Mouse (Mus musculus) MEL (cell line): ENCODE measurements around the gene Nyap1. TPM values are rescaled to one million over a fixed set of nuclear protein-coding genes. Genes with fewer than 3 reads are reported as not detected.

Source experiments
- DNase-seq: peaks from one replicate; pipeline ENCODE4 v3.0.0; 2011; ENCODE audit warnings: low read depth, low spot score
- H3K27ac ChIP-seq: 2 replicates; pipeline ENCODE4 v1.5.1; 2012; ENCODE audit warnings: low read depth, mild to moderate bottlenecking, control low read depth, low read length, moderate library complexity; ENCODE audit not compliant: control insufficient read depth
- H3K27me3 ChIP-seq, 2 experiments: fragments of 150-350 bp in 1 of 2; sonication (generic) in 1 of 2; 2 replicates each; pipeline ENCODE4 v1.6.1; 2012; ENCODE audit warnings: low read length in 2 of 2, mild to moderate bottlenecking in 2 of 2, improper control_type of control experiment in 1 of 2, moderate library complexity in 1 of 2; ENCODE audit not compliant: insufficient read depth in 2 of 2, control insufficient read depth in 1 of 2
- H3K36me3 ChIP-seq, 2 experiments: 2 replicates each; pipeline ENCODE4 v1.6.1; 2012 to 2014; ENCODE audit warnings: low read length in 2 of 2, improper control_type of control experiment in 1 of 2, inconsistent platforms in 1 of 2, mild to moderate bottlenecking in 1 of 2; ENCODE audit not compliant: insufficient read depth in 2 of 2, control insufficient read depth in 1 of 2
- H3K4me1 ChIP-seq, 2 experiments: fragments of 150-350 bp in 1 of 2; sonication (generic) in 1 of 2; 2 replicates each; pipeline ENCODE4 v1.6.1; 2012; ENCODE audit warnings: low read length in 2 of 2, improper control_type of control experiment in 1 of 2, mild to moderate bottlenecking in 1 of 2; ENCODE audit not compliant: insufficient read depth in 2 of 2, control insufficient read depth in 1 of 2
- H3K4me3 ChIP-seq, 2 experiments: fragments of 150-350 bp in 1 of 2; sonication (generic) in 1 of 2; 2 replicates each; pipeline ENCODE4 v1.5.1; 2012; ENCODE audit warnings: low read depth in 2 of 2, low read length in 2 of 2, mild to moderate bottlenecking in 2 of 2, moderate library complexity in 2 of 2, control low read depth in 1 of 2, improper control_type of control experiment in 1 of 2; ENCODE audit not compliant: control insufficient read depth in 1 of 2, insufficient read depth in 1 of 2
- H3K79me2 ChIP-seq: 2 replicates; pipeline ENCODE4 v1.6.1; 2012; ENCODE audit warnings: mild to moderate bottlenecking, low read length, moderate library complexity; ENCODE audit not compliant: control insufficient read depth, poor library complexity, insufficient read depth
- H3K9ac ChIP-seq: 2 replicates; pipeline ENCODE4 v1.6.1; 2012; ENCODE audit warnings: low read depth, mild to moderate bottlenecking, control low read depth, low read length, moderate library complexity; ENCODE audit not compliant: control insufficient read depth, poor library complexity, severe bottlenecking
- H3K9me3 ChIP-seq: fragments of 150-350 bp; sonication (generic); replicated peaks from 2 replicates; pipeline ENCODE4 v1.6.1; 2012; ENCODE audit warnings: mild to moderate bottlenecking, low read length, improper control_type of control experiment, moderate library complexity; ENCODE audit not compliant: insufficient read depth
- BHLHE40 ChIP-seq: IDR thresholded peaks from 2 replicates; pipeline ENCODE4 v1.6.1; 2012; ENCODE audit warnings: low read depth, mild to moderate bottlenecking, inconsistent platforms, low read length, improper control_type of control experiment, borderline replicate concordance
- CHD1 ChIP-seq: IDR thresholded peaks from 2 replicates; pipeline ENCODE4 v1.6.1; 2012; ENCODE audit warnings: low read depth, mild to moderate bottlenecking, inconsistent platforms, low read length, improper control_type of control experiment
- CHD2 ChIP-seq: IDR thresholded peaks from 2 replicates; pipeline ENCODE4 v1.6.1; 2011; ENCODE audit warnings: low read length, improper control_type of control experiment
- CTCF ChIP-seq, 3 experiments: IDR thresholded peaks in 2 of 3; conservative IDR thresholded peaks in 1 of 3; 2 replicates each; pipeline ENCODE4 v1.5.1; 2011 to 2012; ENCODE audit warnings: low read length in 3 of 3, low read depth in 2 of 3, mild to moderate bottlenecking in 2 of 3, improper control_type of control experiment in 1 of 3, inconsistent platforms in 1 of 3, mixed read lengths in 1 of 3, moderate library complexity in 1 of 3; ENCODE audit not compliant: control insufficient read depth in 1 of 3, insufficient read depth in 1 of 3, poor library complexity in 1 of 3, severe bottlenecking in 1 of 3
- E2F4 ChIP-seq: IDR thresholded peaks from 2 replicates; pipeline ENCODE4 v1.6.1; 2011; ENCODE audit warnings: low read depth, low read length, improper control_type of control experiment, borderline replicate concordance
- GABPA ChIP-seq: IDR thresholded peaks from 2 replicates; pipeline ENCODE4 v1.6.1; 2012; ENCODE audit warnings: low read depth, mild to moderate bottlenecking, inconsistent platforms, low read length, improper control_type of control experiment, moderate library complexity
- JUND ChIP-seq: IDR thresholded peaks from 2 replicates; pipeline ENCODE4 v1.6.1; 2011; ENCODE audit warnings: low read depth, mild to moderate bottlenecking, improper control_type of control experiment, low read length
- MAFK ChIP-seq: IDR thresholded peaks from 2 replicates; pipeline ENCODE4 v1.6.1; 2011; ENCODE audit warnings: low read depth, mild to moderate bottlenecking, low read length, improper control_type of control experiment, borderline replicate concordance
- MAX ChIP-seq: IDR thresholded peaks from 2 replicates; pipeline ENCODE4 v1.6.1; 2011; ENCODE audit warnings: low read length, improper control_type of control experiment
- MAZ ChIP-seq: IDR thresholded peaks from 2 replicates; pipeline ENCODE4 v1.6.1; 2012; ENCODE audit warnings: low read depth, mild to moderate bottlenecking, inconsistent platforms, low read length, improper control_type of control experiment
- MXI1 ChIP-seq: IDR thresholded peaks from 2 replicates; pipeline ENCODE4 v1.6.1; 2011; ENCODE audit warnings: mild to moderate bottlenecking, low read depth, low read length, improper control_type of control experiment
- NELFE ChIP-seq: IDR thresholded peaks from 2 replicates; pipeline ENCODE4 v1.6.1; 2011; ENCODE audit warnings: low read depth, low read length, improper control_type of control experiment
- RAD21 ChIP-seq: IDR thresholded peaks from 2 replicates; pipeline ENCODE4 v1.6.1; 2011; ENCODE audit warnings: mild to moderate bottlenecking, low read depth, low read length, improper control_type of control experiment
- RCOR1 ChIP-seq: IDR thresholded peaks from 2 replicates; pipeline ENCODE4 v1.6.1; 2012; ENCODE audit warnings: low read depth, mild to moderate bottlenecking, inconsistent platforms, low read length, improper control_type of control experiment
- SIN3A ChIP-seq: IDR thresholded peaks from 2 replicates; pipeline ENCODE4 v1.6.1; 2012; ENCODE audit warnings: low read length, improper control_type of control experiment, inconsistent platforms
- SMC3 ChIP-seq: IDR thresholded peaks from 2 replicates; pipeline ENCODE4 v1.6.1; 2011; ENCODE audit warnings: low read depth, low read length, improper control_type of control experiment
- TAL1 ChIP-seq: IDR thresholded peaks from 2 replicates; pipeline ENCODE4 v1.6.1; 2012; ENCODE audit warnings: mild to moderate bottlenecking, inconsistent platforms, low read length, moderate library complexity, mixed read lengths
- TBP ChIP-seq: IDR thresholded peaks from 2 replicates; pipeline ENCODE4 v1.8.0; 2011; ENCODE audit warnings: low read depth, low read length, improper control_type of control experiment
- TCF12 ChIP-seq: IDR thresholded peaks from 2 replicates; pipeline ENCODE4 v1.6.1; 2014; ENCODE audit warnings: low read depth, mild to moderate bottlenecking, inconsistent platforms, low read length, improper control_type of control experiment, moderate library complexity
- USF1 ChIP-seq: IDR thresholded peaks from 2 replicates; pipeline ENCODE4 v1.6.1; 2014; ENCODE audit warnings: low read depth, mild to moderate bottlenecking, inconsistent platforms, low read length, improper control_type of control experiment, moderate library complexity
- USF2 ChIP-seq, 2 experiments: IDR thresholded peaks; 2 replicates each; pipeline ENCODE4 v1.6.1; 2011 to 2012; ENCODE audit warnings: improper control_type of control experiment in 2 of 2, low read length in 2 of 2, borderline replicate concordance in 1 of 2, inconsistent platforms in 1 of 2, low read depth in 1 of 2, mild to moderate bottlenecking in 1 of 2; ENCODE audit not compliant: insufficient read depth in 1 of 2
- ZC3H11A ChIP-seq: IDR thresholded peaks from 2 replicates; pipeline ENCODE4 v1.6.1; 2012; ENCODE audit warnings: low read depth, mild to moderate bottlenecking, inconsistent platforms, low read length, improper control_type of control experiment
- ZKSCAN1 ChIP-seq: IDR thresholded peaks from 2 replicates; pipeline ENCODE4 v1.6.1; 2012; ENCODE audit warnings: low read depth, mild to moderate bottlenecking, inconsistent platforms, low read length, improper control_type of control experiment, moderate library complexity
- ZMIZ1 ChIP-seq: IDR thresholded peaks from 2 replicates; pipeline ENCODE4 v1.6.1; 2012; ENCODE audit warnings: low read depth, mild to moderate bottlenecking, inconsistent platforms, low read length, improper control_type of control experiment, moderate library complexity
- ZNF384 ChIP-seq: IDR thresholded peaks from 2 replicates; pipeline ENCODE4 v1.6.1; 2012; ENCODE audit warnings: low read depth, mild to moderate bottlenecking, inconsistent platforms, low read length, improper control_type of control experiment
- polyA plus RNA-seq, 2 experiments: library from polyadenylated mRNA; stranded (reverse) in 1 of 2; unstranded in 1 of 2; fragments of >175 nt in 1 of 2; fragments of >200 nt in 1 of 2; gene quantifications; 2 replicates each; pipeline versions ENCODE4 v1.2.1 to v1.2.4; 2012; ENCODE audit warnings: low replicate concordance in 2 of 2, low read depth in 1 of 2; ENCODE audit not compliant: insufficient read length in 2 of 2, insufficient read depth in 1 of 2, missing spikeins in 1 of 2
- total RNA-seq: library from RNA; depleted of rRNA; stranded (reverse); fragments of 300-350 nt; gene quantifications from 2 replicates; pipeline ENCODE4 v1.2.3, GENCODE M21; 2012

Nyap1 gene
- total and polyA plus RNA-seq, 3 experiments: 0.39 to 1.1 TPM; not detected in 1

DNA sequence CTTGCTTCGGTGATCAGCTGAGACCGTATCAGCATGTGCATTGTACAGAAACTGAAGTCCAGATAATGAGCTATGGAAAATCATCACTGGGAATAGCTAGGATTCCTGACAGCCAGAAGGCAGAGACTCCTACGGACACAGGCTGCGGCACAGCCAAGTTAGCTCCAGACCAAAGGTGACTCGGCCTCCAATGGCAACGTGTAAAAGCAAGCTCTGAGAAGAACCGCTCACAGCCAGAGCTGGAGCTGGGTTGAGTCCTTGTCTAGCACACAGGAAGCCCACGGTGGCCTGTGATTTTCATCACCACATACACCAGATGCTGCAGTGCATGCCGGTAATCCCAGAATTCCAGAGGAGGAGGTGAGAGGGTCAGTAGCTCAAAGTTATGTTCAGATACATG lies 50.9 kb downstream of the Nyap1 start:
- Histone ChIP-seq H3K4me3 (no peak overlapping the region), H3K4me1 (peaks cover 5 to 13% of the 10 kb centered on the region in 2 experiments; a peak in 3 of 4 replicates), H3K36me3 (peaks cover 0 to 11% of the 10 kb centered on the region in 2 experiments; a peak in 2 of 4 replicates), H3K27ac (no peak overlapping the region), H3K27me3 (no peaks in the 10 kb centered on the region), H3K9me3 (no peaks in the 10 kb centered on the region), H3K79me2 (no peaks in the 10 kb centered on the region), H3K9ac (no peak overlapping the region)
- no peak for TF ChIP-seq GABPA
- no peak for TF ChIP-seq CHD1
- TF ChIP-seq MAX: no peak
- TF ChIP-seq ZNF384: no peak
- no peak for TF ChIP-seq CTCF (IDR thresholded peaks at IDR 0.05 in 2 of 3, conservative IDR thresholded peaks at IDR 0.05 in 1 of 3; ENCODE audit: control insufficient read depth in 1 of 3, insufficient read depth in 1 of 3, low read depth in 2 of 3, low read length in 3 of 3, poor library complexity in 1 of 3, severe bottlenecking in 1 of 3)
- no peak for TF ChIP-seq CHD2
- no peak for TF ChIP-seq TBP
- TF ChIP-seq RAD21: no peak
- TF ChIP-seq NELFE: no peak
- no peak for TF ChIP-seq USF2 (IDR thresholded peaks at IDR 0.05; ENCODE audit: borderline replicate concordance in 1 of 2, insufficient read depth in 1 of 2, low read depth in 1 of 2, low read length in 2 of 2)
- TF ChIP-seq E2F4: no peak
- no peak for TF ChIP-seq TCF12
- no peak for TF ChIP-seq SIN3A
- DNase-seq: no peak

DNA sequence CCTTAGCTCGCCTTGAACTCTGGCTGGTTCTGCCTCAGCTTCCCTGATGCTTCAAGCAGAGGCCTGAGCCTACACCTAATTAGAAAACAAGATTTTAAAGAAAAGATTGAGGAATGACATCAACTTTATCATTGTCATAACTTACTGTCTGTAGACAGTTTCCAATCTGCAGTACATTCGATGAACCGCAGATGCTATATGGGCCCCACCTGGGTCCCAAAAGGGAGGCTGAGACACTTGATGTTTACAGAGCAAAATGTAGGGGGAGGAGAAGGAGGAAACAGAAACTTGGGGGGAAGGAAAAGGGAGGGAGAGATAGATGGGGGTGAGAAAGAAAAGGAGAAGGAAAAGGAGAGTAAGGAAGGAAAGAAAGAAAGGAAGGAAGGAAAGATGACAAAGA lies 51.4 kb downstream of the Nyap1 start:
- TF ChIP-seq SMC3 (no peak), USF2 (IDR thresholded peaks at IDR 0.05; ENCODE audit: borderline replicate concordance in 1 of 2, insufficient read depth in 1 of 2, low read depth in 1 of 2, low read length in 2 of 2) (no peak), TAL1 (no peak), RCOR1 (no peak), BHLHE40 (no peak), USF1 (no peak), MAFK (no peak), ZC3H11A (no peak), ZMIZ1 (no peak), E2F4 (no peak), CHD1 (no peak), RAD21 (no peak), ZKSCAN1 (no peak), NELFE (no peak), MAZ (no peak), MXI1 (no peak), MAX (no peak), CHD2 (no peak), JUND (no peak)

More for the DNA sequence above, 51.4 kb downstream of the Nyap1 start:
- no peak overlapping the region for H3K4me3 ChIP-seq
- no peaks in the 10 kb centered on the region for H3K79me2 ChIP-seq
- H3K9ac ChIP-seq: no peak overlapping the region
- peaks cover 5 to 19% of the 10 kb centered on the region in 2 experiments; a peak in 3 of 4 replicates for H3K4me1 ChIP-seq
- H3K9me3 ChIP-seq: no peaks in the 10 kb centered on the region
- H3K27me3 ChIP-seq: no peaks in the 10 kb centered on the region
- peaks cover 0 to 17% of the 10 kb centered on the region in 2 experiments; a peak in 2 of 4 replicates for H3K36me3 ChIP-seq
- H3K27ac ChIP-seq: no peak overlapping the region
- no peak for DNase-seq
